Mouse (Mus musculus) urinary bladder, postnatal 36 days (tissue): ENCODE results near the gene St3gal5.

ENCODE experiments used
- DNase-seq, 2 experiments: peaks; one replicate each; pipeline ENCODE4 v3.0.0; 2022; ENCODE audit warnings: low spot score in 2 of 2, mixed read lengths in 1 of 2

St3gal5 gene

GRCm38 (mm10) chr6:72132671-72133214, 35.4 kb downstream of the St3gal5 start:
- DNase-seq: no peak

DNA sequence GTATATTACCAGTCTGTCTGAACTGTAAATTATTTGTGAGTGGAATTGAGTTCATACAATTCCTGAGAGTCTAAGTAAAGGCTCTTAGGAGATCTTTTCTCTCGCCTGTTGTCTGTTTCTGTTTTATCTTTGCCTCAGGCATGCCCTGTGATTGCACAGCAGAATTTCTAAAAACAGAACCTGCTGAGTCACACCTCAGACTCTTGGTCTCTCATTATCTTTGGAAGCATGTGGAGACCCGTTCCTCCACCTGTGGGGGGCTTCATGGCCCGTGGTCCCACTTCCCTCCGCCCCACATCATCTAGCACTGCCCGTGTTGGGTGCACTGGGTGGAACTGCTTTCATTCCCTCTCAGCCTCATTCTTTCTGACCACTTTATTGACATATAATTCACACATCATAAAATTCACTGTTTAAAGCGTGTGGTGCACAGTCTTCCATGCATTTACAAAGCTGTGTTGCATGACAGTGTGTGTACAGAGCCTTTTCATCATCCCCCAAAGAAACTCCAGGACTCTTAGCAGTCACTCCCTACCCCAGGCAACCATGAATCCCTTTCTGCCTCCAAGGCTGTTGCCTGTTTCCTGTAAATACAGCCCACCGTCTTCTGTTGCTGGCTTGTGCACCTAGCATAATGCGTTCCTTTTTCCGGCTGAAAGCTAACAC, 37.6 kb downstream of the St3gal5 start:
- DNase-seq: no peak

DNA sequence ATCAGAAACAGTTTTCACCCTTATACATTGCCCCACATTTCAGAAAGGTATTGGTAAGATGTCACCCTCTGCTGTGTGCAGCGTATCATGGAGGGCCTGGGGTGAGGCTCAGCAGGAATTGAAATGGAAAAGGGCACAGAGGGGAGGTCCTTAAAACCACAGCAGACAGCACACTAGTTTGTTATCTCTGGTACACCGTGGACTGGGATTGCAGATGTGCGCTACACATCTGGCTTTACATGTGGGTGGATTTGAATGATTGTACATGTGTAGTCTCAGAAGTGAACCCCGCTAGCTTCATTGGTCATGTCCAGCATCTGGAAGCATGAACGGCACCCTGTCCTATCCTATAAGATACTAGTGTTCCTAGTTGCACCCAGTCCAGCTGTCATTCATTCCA, 38.6 kb downstream of the St3gal5 start:
- no peak for DNase-seq

DNA sequence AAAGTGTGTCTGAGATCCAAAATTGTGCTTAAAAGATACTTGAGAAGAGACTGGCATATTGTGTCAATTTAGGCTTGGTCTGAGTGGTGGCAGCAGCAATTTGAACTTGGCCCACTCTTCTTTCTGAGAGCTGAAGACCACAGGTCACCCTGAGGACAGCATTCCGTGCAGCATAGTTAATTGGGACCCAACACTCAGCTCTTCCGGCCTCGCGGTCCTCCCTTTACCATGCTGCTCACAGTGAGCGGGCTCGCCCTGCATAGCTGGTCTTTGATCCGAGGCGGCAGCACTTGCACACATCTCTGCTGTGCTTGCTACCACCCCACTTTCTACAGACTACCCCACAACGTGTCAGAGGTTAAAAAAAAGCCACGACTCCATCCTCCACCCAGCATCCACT, 39.2 kb downstream of the St3gal5 start:
- DNase-seq: no peak

DNA sequence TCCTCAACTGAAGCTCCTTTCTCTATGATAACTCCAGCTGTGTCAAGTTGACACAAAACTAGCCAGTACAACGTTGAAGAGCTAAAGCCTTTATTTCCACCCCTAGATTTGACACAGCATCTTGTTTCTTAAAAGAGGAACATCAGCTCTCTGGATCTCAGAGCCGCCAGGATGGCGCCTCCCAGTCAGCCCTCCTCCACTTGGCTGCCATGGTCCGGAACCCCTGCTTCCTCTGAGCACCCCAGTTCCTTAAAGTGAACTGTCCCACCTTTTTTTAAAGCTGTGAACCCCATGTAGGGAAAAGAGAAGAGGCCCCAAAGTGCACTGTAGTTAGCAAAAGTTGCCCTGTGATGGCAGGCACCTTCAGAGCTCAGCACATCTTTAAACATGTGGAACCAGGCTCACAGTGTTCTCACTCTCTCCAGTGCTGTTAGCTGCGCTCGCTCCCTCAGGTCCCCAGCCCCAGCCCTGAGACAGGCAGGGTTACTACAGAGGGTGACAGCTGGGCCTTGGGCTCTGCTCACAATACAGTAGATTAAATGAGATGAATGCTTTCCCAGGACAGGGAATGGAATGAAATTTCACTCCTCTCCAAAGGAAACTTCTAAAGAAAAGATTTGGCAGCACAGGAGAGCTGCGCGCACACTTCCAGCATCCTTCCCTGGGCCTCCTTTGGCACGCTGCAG, 42.3 kb downstream of the St3gal5 start:
- DNase-seq: no peak

GRCm38 (mm10) chr6:72140371-72140770, 43.0 kb downstream of the St3gal5 start:
- DNase-seq: no peak

DNA sequence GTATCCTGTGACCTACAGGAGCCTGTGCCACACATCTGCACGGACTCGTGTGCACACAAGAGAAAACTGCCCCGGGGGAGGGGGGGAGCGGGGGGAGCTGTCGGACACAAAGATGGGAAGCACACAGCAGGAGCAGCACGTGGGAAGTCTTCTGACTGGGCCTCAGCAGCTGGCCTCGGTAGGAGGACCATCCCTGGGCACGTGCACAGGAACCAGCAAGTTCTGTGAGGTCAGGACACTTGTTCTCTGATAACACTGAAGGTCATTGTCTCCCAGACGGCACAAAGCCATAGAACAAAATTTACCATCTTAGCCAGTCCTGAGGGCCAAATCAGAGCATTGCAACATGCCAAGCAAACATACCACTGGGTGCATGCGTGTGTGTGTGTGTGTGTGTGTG, 43.8 kb downstream of the St3gal5 start:
- DNase-seq: no peak

DNA sequence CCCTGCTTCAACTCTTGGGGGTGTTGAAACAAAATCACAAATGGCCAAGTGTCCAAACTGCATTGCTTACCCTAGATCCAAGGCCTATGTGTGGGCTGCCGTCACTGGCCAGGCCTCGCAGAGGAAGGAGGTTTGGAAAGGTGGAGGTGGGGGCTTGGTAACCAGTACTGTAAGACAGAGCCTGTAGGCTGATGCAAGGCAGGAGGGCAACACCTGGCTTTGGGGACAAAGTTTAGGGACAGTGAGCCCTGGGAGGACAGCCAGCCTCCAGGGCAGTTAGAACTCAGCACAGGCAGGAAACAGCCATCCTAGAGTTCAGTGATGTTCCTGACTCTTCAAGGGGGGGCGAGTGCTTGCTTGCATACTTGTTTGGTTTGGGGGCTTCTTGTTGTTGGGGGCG, 45.2 kb downstream of the St3gal5 start:
- no peak for DNase-seq

DNA sequence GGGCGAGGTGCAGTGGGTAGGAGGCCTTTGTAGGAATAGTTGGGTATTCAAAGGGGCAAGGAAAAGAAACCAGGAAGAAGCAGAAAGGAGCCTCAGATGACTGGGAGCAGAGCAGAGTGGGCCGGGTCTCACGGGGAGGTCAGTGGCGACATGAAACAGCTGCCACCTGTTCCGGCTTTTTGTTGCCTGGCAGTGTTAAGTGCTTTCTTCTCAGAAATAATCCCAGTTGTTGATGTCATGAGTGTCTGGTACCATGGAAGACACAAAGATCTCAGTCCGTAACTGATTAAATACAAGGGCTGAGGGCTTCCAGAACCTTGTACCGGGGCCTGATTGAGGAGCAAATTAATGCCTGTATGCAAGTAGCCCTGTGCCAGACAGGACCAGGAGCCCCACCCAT, 47.0 kb downstream of the St3gal5 start:
- DNase-seq: no peak

- no peak for DNase-seq
These were observed 49.4 kb downstream of the St3gal5 start for GRCm38 (mm10) chr6:72146803-72147202.

DNA sequence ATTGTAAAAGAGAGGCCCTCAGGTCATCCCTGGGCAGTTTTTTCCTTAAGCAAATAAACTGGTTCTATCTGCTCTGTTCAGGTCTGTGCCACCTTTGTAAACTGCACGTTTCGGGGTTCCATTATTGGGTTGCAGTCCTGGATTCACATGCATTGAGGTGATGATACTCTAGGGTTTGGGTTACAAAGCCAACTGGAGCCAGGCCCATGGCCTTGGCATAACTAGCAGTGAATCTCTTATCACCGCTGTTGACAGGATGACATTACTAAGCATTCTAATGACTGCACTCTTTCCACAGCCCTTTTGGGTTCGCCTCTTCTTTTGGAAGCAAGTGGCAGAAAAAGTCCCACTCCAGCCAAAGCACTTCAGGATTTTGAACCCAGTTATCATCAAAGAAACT, 51.3 kb downstream of the St3gal5 start:
- DNase-seq: no peak

DNA sequence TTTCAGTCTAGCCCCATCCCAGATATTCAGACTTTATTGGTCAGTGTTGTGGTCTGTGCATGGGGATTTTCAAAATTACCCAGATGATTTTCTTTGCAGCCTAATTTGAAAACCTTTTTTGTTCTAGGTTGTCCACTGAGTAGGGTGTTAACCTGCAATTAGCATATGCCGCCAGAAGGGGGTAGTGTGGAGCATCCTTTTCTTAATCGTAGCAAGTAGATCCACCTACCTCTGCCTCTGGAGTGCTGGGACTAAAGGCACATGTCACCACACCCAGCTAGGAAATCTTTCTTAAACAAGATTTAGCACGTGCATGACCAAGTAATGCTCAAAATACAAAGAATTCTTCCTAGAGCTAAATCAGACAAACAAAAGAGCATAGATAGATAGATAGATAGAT, 52.4 kb downstream of the St3gal5 start:
- no peak for DNase-seq

DNA sequence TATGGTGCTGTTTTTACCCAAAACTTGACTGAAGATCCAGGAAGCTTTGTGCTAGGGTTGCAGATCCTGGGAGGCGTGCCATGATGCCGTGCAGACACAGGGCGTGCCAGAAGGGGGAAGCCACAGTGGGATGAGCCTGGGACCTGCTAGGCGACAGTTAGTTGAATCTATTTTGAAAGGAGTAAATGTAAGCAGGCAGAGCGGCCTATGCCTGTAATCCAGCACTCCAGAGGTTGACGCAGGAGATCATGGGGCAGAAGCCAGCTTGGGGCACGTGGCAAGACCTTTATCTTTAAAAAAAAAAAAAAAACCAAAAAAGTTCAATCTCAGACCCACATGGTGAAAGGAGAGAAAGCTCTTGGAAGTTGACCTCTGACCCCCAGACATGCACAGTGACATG, 55.3 kb downstream of the St3gal5 start:
- no peak for DNase-seq

GRCm38 (mm10) chr6:72153455-72153854, 56.1 kb downstream of the St3gal5 start:
- DNase-seq: no peak

GRCm38 (mm10) chr6:72154008-72154407, 56.6 kb downstream of the St3gal5 start:
- DNase-seq: peak; percentile 30 to 75

- no peak for DNase-seq
These were observed 57.6 kb downstream of the St3gal5 start for GRCm38 (mm10) chr6:72154938-72155531.

DNA sequence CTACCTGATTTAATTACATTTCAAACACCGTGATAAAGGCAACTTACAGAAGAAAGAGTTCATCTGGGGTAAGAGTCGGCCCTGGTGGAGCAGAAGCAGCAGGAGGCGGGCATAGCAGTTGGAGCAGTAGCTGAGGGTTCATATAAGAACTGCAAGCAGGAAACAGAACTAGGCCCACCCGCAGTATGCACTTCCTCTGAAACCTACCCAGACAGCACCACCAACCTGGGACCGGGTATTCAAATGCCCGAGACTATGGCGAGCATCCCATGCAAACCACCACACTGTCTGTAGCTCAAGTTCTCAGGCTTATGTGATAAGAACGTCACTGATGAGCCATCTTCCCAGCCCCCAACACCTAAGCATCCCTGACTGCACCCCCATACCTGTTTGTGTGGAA, 58.3 kb downstream of the St3gal5 start:
- no peak for DNase-seq

DNA sequence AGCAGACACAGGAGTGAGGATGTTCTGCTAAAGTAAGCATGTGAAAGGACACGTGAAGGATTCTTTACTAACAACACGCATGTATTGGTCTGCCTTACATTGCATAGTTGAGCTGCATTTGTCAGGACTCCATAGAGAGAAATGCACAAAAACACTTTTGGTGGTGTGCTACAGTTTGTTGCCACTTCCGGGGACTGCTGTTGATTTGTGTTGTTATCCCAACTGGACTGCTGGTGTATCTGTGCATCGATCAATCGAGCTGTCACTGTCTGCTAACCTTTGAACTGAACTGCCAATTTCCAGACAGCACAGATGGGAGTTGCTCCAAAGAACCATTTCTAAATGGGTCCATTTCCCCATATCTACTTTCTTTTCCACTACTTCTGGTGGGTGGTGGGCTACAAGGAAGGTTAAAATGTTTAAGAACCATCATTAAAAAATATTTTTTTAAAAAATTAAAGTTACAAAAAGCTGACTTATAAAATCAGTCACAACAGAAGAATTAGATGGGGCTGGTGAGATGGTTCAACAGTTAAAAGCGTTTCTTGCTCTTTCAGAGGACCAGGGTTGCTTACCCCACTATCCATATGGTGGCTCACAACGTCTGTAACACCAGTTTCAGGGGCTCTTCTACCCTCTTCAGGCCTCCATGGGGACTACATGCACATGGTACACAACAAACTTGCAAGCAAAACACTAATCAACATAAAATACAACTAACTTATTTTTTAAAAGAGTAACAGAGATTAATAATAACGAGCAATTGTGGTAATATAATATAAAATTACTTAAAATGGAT, 61.8 kb downstream of the St3gal5 start:
- no peak for DNase-seq

DNA sequence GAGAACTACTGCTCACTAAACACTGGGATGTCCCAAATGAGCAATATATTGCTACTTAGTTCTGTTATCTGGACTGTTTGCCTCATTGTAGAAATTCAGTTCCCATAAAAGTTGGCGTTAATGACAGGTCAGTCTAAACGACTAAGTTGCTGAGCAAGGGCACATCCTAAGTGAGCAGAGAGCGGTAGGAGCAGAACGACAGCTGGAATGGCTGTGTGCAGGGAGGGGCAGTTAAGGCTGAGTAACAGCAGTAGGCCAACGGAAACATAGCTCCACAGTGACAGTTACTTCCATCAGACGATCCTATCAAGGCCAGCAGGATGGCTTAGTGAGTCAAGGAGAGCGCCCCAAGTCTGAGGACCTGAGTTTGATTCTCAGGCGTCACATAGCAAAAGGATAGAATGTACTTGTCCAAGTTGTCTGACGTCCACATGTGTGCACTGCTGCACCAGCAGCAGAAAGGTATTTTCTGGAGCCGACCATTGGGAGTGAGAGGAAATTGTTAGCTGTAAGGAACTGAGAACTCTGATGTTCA, 62.5 kb downstream of the St3gal5 start:
- no peak for DNase-seq

- DNase-seq: no peak
These were observed 63.6 kb downstream of the St3gal5 start for GRCm38 (mm10) chr6:72160991-72161390.

- DNase-seq: no peak
These were observed 64.4 kb downstream of the St3gal5 start for GRCm38 (mm10) chr6:72161751-72162150.
